Mouse (Mus musculus) liver, embryonic 15.5 days (tissue): ENCODE results near the gene Tcte3. TPM values are rescaled to one million over a fixed set of nuclear protein-coding genes. Genes with fewer than 3 reads are reported as not detected.
A peak's percentile ranks its signal among the peaks of the same experiment; 100 is the strongest.
"Not testable (repeated sequence)": the region's sequence is repeated elsewhere in the genome, so short reads cannot be mapped to it uniquely, and the experiment has no call there.

ENCODE experiments used
- ATAC-seq: fragments of 200-750 bp; cut with Nextera tagmentation; 2 replicates; pipeline ENCODE4 v1.8.0; 2017; ENCODE audit warnings: moderate number of reproducible peaks, mild to moderate bottlenecking, moderate library complexity; ENCODE audit not compliant: insufficient read depth
- H3K27ac ChIP-seq: fragments of 300-500 bp; sonication (generic); replicated peaks from 2 replicates; pipeline ENCODE4 v1.5.1; 2015; ENCODE audit warnings: mild to moderate bottlenecking, inconsistent platforms
- H3K27me3 ChIP-seq: fragments of 300-500 bp; sonication (generic); 2 replicates; pipeline ENCODE4 v1.6.1; 2015; ENCODE audit warnings: mild to moderate bottlenecking, inconsistent platforms
- H3K36me3 ChIP-seq: fragments of 300-500 bp; sonication (generic); replicated peaks from 2 replicates; pipeline ENCODE4 v1.6.1; 2015; ENCODE audit warnings: moderate library complexity, mild to moderate bottlenecking, inconsistent platforms
- H3K4me1 ChIP-seq: fragments of 300-500 bp; sonication (generic); replicated peaks from 2 replicates; pipeline ENCODE4 v1.6.1; 2015; ENCODE audit warnings: inconsistent platforms
- H3K4me2 ChIP-seq: fragments of 300-500 bp; sonication (generic); 2 replicates; pipeline ENCODE4 v1.6.1; 2015; ENCODE audit warnings: moderate library complexity, mild to moderate bottlenecking, inconsistent platforms
- H3K4me3 ChIP-seq: fragments of 300-500 bp; sonication (generic); replicated peaks from 2 replicates; pipeline ENCODE4 v1.5.1; 2015; ENCODE audit warnings: mild to moderate bottlenecking, inconsistent platforms
- H3K9ac ChIP-seq: fragments of 300-500 bp; sonication (generic); 2 replicates; pipeline ENCODE4 v1.6.1; 2015; ENCODE audit warnings: moderate library complexity, mild to moderate bottlenecking, inconsistent platforms
- H3K9me3 ChIP-seq: fragments of 300-500 bp; sonication (generic); replicated peaks from 2 replicates; pipeline ENCODE4 v1.6.1; 2016; ENCODE audit warnings: inconsistent platforms
- WGBS: fragments of 180-500 bp; shearing (Covaris S2); methylation state at CpG from one replicate; pipeline ENCODE4 v1.1.7; 2015; ENCODE audit warnings: mixed read lengths; ENCODE audit not compliant: insufficient replicate concordance; 5-methylcytosine and 5-hydroxymethylcytosine counted together
- polyA plus RNA-seq: library from polyadenylated mRNA; unstranded; fragments of >200 nt; fragmentation: Nextera tagmentation; extraction: Ambion mirVana; gene quantifications from 2 replicates; pipeline ENCODE4 v1.2.1, GENCODE M21; 2015

Gene Tcte3
- polyA plus RNA-seq, 1 experiment from 2014 or later = 2.8 TPM

DNA sequence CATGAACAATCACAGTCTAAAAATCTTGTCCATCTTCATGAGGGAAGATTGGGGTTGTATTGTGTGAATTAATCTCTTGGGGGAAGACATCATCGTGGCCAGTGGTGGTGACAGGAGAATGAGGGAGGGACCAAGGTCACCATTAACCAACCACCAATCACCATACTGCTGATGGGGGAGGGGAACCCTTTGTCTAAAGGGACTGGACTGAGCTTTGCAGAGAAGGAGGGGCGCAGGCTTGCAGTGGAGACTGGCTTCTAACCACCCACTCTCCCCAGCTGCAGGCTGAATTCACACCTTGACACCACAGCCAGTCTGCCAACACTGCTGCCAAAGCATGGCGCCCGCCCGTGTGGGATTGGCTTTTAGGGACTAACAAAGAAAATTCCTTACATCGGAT, 24.8 kb upstream of the Tcte3 start:
- Histone ChIP-seq H3K27me3 (no peaks in the 10 kb centered on the region), H3K4me1 (peaks cover 19% of the 10 kb centered on the region), H3K9ac (no peak overlapping the region), H3K9me3 (no peaks in the 10 kb centered on the region), H3K27ac (no peak overlapping the region), H3K36me3 (peaks cover 22% of the 10 kb centered on the region), H3K4me2 (peak overlapping the region; percentile 25; the same call in 1 of the 2 replicates), H3K4me3 (no peak overlapping the region)
- 55% methylated on average over 6 of the region's 6 CpGs for WGBS
- ATAC-seq = no peak

DNA sequence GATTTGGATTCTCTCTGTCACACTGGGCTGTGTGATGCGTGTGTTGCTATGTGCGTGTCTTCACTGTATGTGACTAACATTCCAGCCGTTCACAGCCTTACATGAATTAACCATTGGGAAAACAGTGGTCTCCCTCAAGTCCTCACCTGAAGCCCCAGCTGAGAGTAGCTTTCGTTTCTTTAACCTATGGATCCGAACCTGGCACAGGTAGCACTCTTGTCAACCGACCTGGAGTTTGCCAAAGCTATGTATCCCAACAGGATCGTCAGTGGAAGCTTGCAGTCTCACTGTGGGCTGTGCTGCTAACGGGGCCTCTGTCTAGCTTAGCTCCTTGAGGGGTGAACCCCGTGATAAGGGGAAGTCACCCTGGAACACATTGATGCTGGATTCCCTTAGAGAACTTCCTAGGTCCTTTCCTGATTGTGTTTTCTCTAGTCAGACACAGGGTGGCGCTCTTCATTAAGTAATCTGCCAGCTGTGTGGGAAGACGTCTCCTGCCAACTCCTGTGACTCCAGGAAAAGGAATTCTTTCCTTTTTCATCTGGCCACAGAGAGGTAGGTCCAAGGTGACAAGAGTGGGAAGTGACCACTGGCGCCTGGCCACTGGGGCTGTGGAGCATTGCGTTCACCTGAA, 24.2 kb upstream of the Tcte3 start:
- Histone ChIP-seq H3K4me2 (peak overlapping the region; percentile 25; the same call in 1 of the 2 replicates), H3K9ac (no peak overlapping the region), H3K36me3 (peaks cover 26% of the 10 kb centered on the region), H3K9me3 (no peaks in the 10 kb centered on the region), H3K4me3 (no peak overlapping the region), H3K4me1 (peaks cover 19% of the 10 kb centered on the region), H3K27ac (no peak overlapping the region), H3K27me3 (no peaks in the 10 kb centered on the region)
- 43% methylated on average over 13 of the region's 13 CpGs for WGBS
- ATAC-seq = 0 out of 2 replicates have a peak, but pooled peaks have one; percentile 6

DNA sequence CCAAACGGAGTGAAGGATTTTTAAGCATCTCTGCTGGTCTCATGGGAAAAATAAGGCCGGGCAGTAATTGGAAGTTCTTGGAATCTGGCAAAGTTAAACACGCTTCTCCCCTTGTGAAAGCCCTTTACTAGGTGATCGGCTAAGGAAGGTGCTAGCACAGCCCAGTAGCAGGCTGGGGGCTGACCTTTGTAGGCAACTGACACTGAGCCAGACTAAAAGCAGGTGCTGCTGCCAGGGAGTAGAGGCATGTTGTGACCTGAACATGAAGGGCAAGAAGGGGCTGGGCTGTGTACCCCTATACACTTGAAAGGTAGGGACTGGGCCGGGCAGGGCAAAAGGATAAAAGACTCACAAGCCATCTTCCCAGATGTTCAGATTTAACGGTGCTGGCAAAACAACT, 19.1 kb upstream of the Tcte3 start:
- Histone ChIP-seq H3K9ac (no peak overlapping the region), H3K27me3 (no peaks in the 10 kb centered on the region), H3K9me3 (no peaks in the 10 kb centered on the region), H3K4me1 (peaks cover 3% of the 10 kb centered on the region; the same call in 1 of the 2 replicates), H3K27ac (no peak overlapping the region), H3K4me3 (no peak overlapping the region), H3K36me3 (peaks cover 57% of the 10 kb centered on the region), H3K4me2 (no peak overlapping the region)
- 74% methylated on average over 6 of the region's 6 CpGs for whole genome bisulfite sequencing
- ATAC-seq = no peak

DNA sequence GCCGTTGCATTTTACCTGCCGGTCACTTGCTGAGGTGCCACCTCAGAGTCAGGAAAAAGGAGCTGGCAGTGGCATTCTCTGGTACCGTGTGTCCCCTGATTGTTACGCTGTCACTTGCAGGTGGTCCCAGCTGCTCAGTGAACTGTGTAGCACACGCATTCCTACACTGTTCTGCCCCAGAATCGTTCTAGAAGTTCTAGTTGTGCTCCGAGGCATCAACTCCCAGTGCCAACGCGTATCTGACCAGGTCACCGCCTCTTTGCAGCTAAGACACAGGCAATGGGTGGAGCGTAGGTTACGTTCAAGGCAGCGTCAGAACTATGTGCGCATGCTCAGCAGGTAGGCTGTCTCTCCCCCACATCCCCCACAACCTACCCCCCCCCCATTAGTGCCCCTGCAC, 18.4 kb upstream of the Tcte3 start:
- Histone ChIP-seq H3K9me3 (no peaks in the 10 kb centered on the region), H3K4me3 (no peak overlapping the region), H3K27me3 (no peaks in the 10 kb centered on the region), H3K27ac (no peak overlapping the region), H3K9ac (no peak overlapping the region), H3K36me3 (peaks cover 54% of the 10 kb centered on the region), H3K4me2 (no peak overlapping the region), H3K4me1 (no peaks in the 10 kb centered on the region)
- no peak for ATAC-seq
- 85% methylated on average over 14 of the region's 14 CpGs for WGBS

DNA sequence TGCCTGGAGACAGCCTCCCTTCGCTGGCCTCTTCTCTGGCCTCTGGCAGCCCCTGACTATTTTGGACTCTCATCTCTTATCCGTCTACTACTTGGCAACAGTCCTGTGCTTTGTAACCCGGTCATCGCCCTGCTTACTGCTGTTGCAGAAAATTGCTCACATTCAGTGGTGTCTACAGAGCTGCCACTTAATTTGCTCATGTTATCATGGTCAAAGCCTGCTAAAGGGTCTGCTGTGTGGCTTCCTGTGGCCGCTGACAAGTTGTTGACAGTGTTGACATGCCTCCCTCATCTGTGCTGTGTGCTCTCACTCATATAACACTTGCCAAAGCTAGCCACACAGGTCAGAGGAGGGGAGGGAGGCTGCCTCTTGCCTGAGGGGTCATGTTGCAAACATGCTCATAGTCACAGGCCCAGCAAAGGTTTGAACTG, 16.9 kb upstream of the Tcte3 start:
- no peaks in the 10 kb centered on the region for H3K9me3 ChIP-seq
- no peaks in the 10 kb centered on the region for H3K27me3 ChIP-seq
- no peak overlapping the region for H3K27ac ChIP-seq
- peaks cover 48% of the 10 kb centered on the region for H3K36me3 ChIP-seq
- H3K9ac ChIP-seq = no peak overlapping the region
- no peak overlapping the region for H3K4me2 ChIP-seq
- no peak overlapping the region for H3K4me3 ChIP-seq
- no peaks in the 10 kb centered on the region for H3K4me1 ChIP-seq
- 76% methylated on average over 5 of the region's 5 CpGs for WGBS
- no peak for ATAC-seq

DNA sequence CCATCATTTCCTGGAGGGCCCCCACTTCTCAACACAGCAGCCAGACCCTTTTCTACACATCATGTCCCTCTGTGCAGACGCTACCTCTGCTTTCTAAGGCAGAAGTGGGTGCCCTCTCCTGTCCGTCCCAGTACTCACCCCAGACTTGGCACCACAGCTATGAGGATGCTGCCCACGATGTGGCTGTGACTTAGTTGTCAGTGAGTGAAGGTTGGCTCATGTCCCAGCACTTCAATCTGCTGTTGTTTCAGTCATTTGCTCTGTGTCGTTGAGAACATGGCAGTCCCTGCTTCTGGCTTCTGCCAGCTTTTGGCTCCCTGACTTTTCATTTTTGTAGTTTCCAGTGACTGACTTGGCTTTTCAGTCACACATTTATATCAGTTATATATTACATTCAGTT, 14.6 kb upstream of the Tcte3 start:
- Histone ChIP-seq H3K4me1 (no peaks in the 10 kb centered on the region), H3K4me3 (no peak overlapping the region), H3K4me2 (no peak overlapping the region), H3K9me3 (no peaks in the 10 kb centered on the region), H3K36me3 (peaks cover 37% of the 10 kb centered on the region), H3K27me3 (no peaks in the 10 kb centered on the region), H3K9ac (no peak overlapping the region), H3K27ac (no peak overlapping the region)
- ATAC-seq = no peak
- WGBS = 67% methylated on average over 4 of the region's 4 CpGs

DNA sequence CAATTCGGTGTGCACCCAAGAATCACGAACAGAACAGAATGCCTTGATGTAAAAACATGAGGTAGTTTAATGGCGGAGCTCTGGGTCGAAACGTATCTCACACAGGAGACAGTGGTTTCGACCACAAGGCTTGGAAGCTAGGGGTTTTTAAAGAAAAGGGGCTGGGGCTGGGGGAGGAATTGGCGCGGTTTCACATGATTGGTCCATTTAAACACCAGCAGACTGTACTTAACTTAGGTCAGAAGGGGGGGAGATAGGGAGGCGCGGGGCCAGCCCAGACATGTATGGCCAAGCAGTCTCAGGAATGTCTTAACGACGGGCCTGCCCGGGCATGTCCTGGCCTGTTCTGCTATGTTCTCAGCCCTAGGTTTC, 12.5 kb upstream of the Tcte3 start:
- H3K4me2 ChIP-seq, H3K4me3 ChIP-seq, H3K27me3 ChIP-seq, H3K27ac ChIP-seq, H3K9me3 ChIP-seq, H3K4me1 ChIP-seq, ATAC-seq, H3K9ac ChIP-seq: not testable (repeated sequence)
- peaks cover 19% of the 10 kb centered on the region; the same call in 1 of the 2 replicates for H3K36me3 ChIP-seq
- WGBS = 87% methylated on average over 13 of the region's 13 CpGs

DNA sequence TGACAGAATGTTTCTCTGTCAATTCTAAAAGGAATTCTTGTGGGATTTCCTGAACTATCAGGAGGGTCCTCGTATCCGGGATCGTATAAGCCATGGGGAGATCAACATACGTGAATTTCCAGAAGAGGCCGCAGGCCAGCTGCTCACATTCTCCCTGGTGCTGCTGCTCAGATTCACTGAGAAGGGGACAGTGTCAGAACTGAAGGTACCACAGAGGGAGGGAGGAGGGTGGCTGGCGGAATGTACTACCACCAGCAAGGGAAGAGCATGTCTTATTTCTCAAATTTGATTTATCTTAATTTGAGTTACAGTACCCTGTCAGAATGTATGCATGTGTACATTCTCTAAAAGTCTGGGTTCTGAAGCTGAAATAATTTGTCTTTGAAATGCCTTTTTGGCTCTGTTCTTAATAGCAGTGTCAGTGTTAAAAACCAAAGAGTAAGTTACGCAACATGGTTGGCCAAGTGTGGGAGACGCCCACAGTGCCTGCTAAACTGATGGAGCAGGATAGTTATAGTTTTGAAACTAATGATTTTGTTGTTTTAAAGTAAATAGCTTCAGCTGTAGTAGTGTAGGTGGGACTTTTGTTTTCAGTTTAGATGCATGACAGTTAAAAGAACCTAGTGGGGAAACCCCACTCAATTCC, 12.0 kb upstream of the Tcte3 start:
- not testable (repeated sequence) for H3K9ac ChIP-seq, H3K4me3 ChIP-seq, H3K27ac ChIP-seq, H3K4me1 ChIP-seq, H3K4me2 ChIP-seq, H3K27me3 ChIP-seq, H3K9me3 ChIP-seq
- WGBS = 80% methylated on average over 6 of the region's 8 CpGs
- ATAC-seq = peak; percentile 50; the same call in 1 of the 2 replicates
- peaks cover 16% of the 10 kb centered on the region; the same call in 1 of the 2 replicates for H3K36me3 ChIP-seq

DNA sequence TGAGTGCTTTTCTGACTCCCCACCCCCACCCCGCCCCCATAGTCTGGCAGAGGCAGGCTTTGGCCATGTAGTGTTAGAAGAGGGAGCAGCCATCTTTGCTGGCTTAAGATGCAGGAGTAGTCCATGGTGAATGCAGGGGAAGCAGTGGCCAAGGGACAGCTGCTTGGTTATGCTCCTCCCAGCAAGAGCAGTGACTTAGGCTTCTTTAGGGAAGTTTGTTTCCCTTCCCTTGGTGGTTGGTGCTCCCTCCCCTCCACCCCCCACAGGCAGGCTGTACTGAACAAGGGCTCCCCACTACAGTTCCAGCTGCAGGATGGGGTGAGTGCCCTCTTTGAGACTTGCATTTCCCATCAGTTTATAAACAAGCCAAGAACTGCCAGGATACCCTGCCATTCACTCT, 11.5 kb upstream of the Tcte3 start:
- ATAC-seq = peak; percentile 16; the same call in 1 of the 2 replicates

DNA sequence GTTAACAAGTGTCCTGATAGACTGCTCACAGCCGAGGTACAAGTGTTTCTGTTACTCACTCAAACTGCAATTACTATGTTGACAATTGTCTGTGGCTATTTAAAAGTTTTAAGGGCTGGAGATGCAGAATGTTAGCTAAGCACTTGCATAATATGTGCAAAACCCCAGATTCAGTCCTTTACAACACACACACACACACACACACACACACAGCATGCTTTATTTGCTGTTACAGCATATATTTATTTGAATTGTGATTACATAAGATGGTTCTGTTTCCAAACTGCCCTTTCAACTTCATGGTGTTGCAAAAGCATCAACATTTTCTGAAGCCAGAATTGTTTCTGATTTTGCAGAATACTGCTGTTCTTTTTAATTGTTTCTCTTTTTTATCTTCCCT, 9.1 kb upstream of the Tcte3 start:
- H3K9ac ChIP-seq, H3K4me3 ChIP-seq, H3K27me3 ChIP-seq, H3K4me1 ChIP-seq, H3K36me3 ChIP-seq, H3K4me2 ChIP-seq, H3K9me3 ChIP-seq, H3K27ac ChIP-seq: not testable (repeated sequence)
- peak; percentile 28; the same call in 1 of the 2 replicates for ATAC-seq
- no CpG with 5 or more reads among the region's 1 CpGs for WGBS

More for the DNA sequence above, 11.5 kb upstream of the Tcte3 start:
- H3K36me3 ChIP-seq = peaks cover 16% of the 10 kb centered on the region; the same call in 1 of the 2 replicates
- not testable (repeated sequence) for H3K4me2 ChIP-seq, H3K4me3 ChIP-seq, H3K27me3 ChIP-seq, H3K27ac ChIP-seq, H3K9ac ChIP-seq, H3K4me1 ChIP-seq, H3K9me3 ChIP-seq
- WGBS = 72% methylated on average over 1 of the region's 1 CpGs

DNA sequence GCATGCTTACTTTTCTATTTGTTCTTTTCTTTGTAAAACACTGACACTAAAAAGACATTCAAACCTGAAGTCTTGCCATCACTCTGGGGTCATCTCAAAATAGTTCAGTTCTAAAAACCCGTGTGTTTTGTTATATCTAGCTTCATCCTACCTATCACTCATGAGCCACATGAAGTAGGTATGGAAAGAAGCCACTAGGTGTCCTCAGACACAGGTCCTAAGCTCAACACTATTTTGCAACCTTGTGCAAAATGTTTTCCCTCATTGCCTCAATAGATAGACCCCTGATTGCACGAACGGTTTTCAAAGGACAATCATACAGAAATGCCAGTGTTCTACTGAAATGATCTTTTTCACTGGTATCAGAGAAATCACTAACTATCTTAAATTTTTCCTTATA, 833 bp downstream of the Tcte3 start:
- ATAC-seq, H3K4me3 ChIP-seq, H3K4me1 ChIP-seq, H3K36me3 ChIP-seq, H3K27ac ChIP-seq, H3K9me3 ChIP-seq, H3K27me3 ChIP-seq, H3K9ac ChIP-seq, H3K4me2 ChIP-seq: not testable (repeated sequence)
- no CpG with 5 or more reads among the region's 3 CpGs for WGBS
